Mouse (Mus musculus) embryonic stem cell, embryonic (primary cell): ENCODE data around the gene Rnh1.

Source experiments
- CTCF ChIA-PET, 4 experiments: fragments of 300-600 bp in 2 of 4; fragments of 350-600 bp in 2 of 4; sonication (Branson Sonifier 250); formaldehyde crosslinking; loops; one replicate each; lab custom pipeline; 2022; ENCODE audit warnings: inconsistent platforms in 2 of 4; lab: Charles Lee
- POLR2A ChIA-PET, 4 experiments: fragments of 300-600 bp in 2 of 4; fragments of 350-600 bp in 2 of 4; sonication (Branson Sonifier 250); formaldehyde crosslinking; loops; one replicate each; lab custom pipeline; 2022; ENCODE audit warnings: antibody characterized with exemption in 4 of 4, inconsistent platforms in 1 of 4; lab: Charles Lee

Rnh1 gene

GRCm38 (mm10) chr7:141155362-141155761 lies 17.3 kb downstream of the Rnh1 start:
- ChIA-PET CTCF (interaction anchor here in 1 of 4 experiments (1.2 kb wide), 1 partner anchor 67 kb away, joined by 3 read pairs; no protein-coding TSS in a partner anchor), POLR2A (interaction anchor here in 2 of 4 experiments (1.3 to 4.6 kb wide), 4 partner anchors 8 to 57 kb away, joined by 3 to 20 read pairs (median 4); no protein-coding TSS in a partner anchor)

GRCm38 (mm10) chr7:141148639-141149038 lies 24.0 kb downstream of the Rnh1 start:
- ChIA-PET CTCF (interaction anchor here in 3 of 4 experiments (0.6 to 2.2 kb wide), 10 partner anchors 8 to 353 kb away, joined by 3 to 8 read pairs (median 4); partner anchors contain the start of genes Ptdss2 (in 1 of the 3), Rassf7 (in 1 of the 3) and Sigirr (in 1 of the 3)), POLR2A (interaction anchor here (0.6 to 6.9 kb wide), 52 partner anchors 9 to 328 kb away, joined by 3 to 77 read pairs (median 4); partner anchors contain the start of genes Ptdss2 (in 3 of the 4), Rassf7 (in 2 of the 4), Taldo1 (in 2 of the 4) and B4galnt4 (in 1 of the 4))

- POLR2A ChIA-PET, result interaction anchor here in 3 of 4 experiments (0.6 to 6.9 kb wide), 22 partner anchors 11 to 268 kb away, joined by 3 to 77 read pairs (median 8); partner anchors contain the start of genes Ptdss2 (in 3 of the 3), Rassf7 (in 2 of the 3), Sigirr (in 2 of the 3) and B4galnt4 (in 1 of the 3)
Measured at GRCm38 (mm10) chr7:141147044-141147443, 25.6 kb downstream of the Rnh1 start.

GRCm38 (mm10) chr7:141146043-141146595 lies 26.5 kb downstream of the Rnh1 start:
- CTCF ChIA-PET, result interaction anchor here in 3 of 4 experiments (0.5 to 1.4 kb wide), 4 partner anchors 31 to 1446 kb away, joined by 3 to 5 read pairs (median 4); partner anchors contain the start of gene Odf3 (in 1 of the 3)
- POLR2A ChIA-PET, result interaction anchor here (0.6 to 6.9 kb wide), 17 partner anchors 11 to 156 kb away, joined by 3 to 77 read pairs (median 5); partner anchors contain the start of genes Ptdss2 (in 2 of the 4), Rassf7 (in 1 of the 4) and Rnh1 (in 1 of the 4)

More at GRCm38 (mm10) chr7:141147044-141147443, 25.6 kb downstream of the Rnh1 start:
- CTCF ChIA-PET, result interaction anchor here in 3 of 4 experiments (0.6 to 1.1 kb wide), 5 partner anchors 24 to 282 kb away, joined by 3 to 5 read pairs (median 3); partner anchors contain the start of gene Cend1 (in 1 of the 3)

- ChIA-PET CTCF (interaction anchor here (0.5 to 1.4 kb wide), 8 partner anchors 13 to 1445 kb away, joined by 3 to 5 read pairs (median 3); partner anchors contain the start of genes Rnh1 (in 2 of the 4) and Odf3 (in 1 of the 4)), POLR2A (interaction anchor here in 3 of 4 experiments (0.6 to 6.9 kb wide), 20 partner anchors 11 to 155 kb away, joined by 3 to 77 read pairs (median 4); partner anchors contain the start of genes Ptdss2 (in 1 of the 3), Rassf7 (in 1 of the 3), Rnh1 (in 1 of the 3) and Sigirr (in 1 of the 3))
Measured at GRCm38 (mm10) chr7:141145403-141145802, 27.3 kb downstream of the Rnh1 start.

- CTCF ChIA-PET, result interaction anchor here in 3 of 4 experiments (0.6 to 1.4 kb wide), 7 partner anchors 14 to 229 kb away, joined by 3 to 5 read pairs (median 3); partner anchors contain the start of gene Rnh1 (in 2 of the 3)
- POLR2A ChIA-PET, result interaction anchor here in 2 of 4 experiments (1.0 to 6.9 kb wide), 14 partner anchors 10 to 53 kb away, joined by 3 to 77 read pairs (median 4); partner anchors contain the start of genes Ptdss2 (in 1 of the 2), Rnh1 (in 1 of the 2) and Sigirr (in 1 of the 2)
Measured at GRCm38 (mm10) chr7:141144650-141145049, 28.0 kb downstream of the Rnh1 start.

GRCm38 (mm10) chr7:141143861-141144260 lies 28.8 kb downstream of the Rnh1 start:
- CTCF ChIA-PET, result interaction anchor here in 3 of 4 experiments (0.6 to 1.9 kb wide), 8 partner anchors 9 to 79 kb away, joined by 3 to 9 read pairs (median 4); partner anchors contain the start of genes Hras (in 1 of the 3) and Lrrc56 (in 1 of the 3)
- POLR2A ChIA-PET, result interaction anchor here in 3 of 4 experiments (0.6 to 1.8 kb wide), 13 partner anchors 9 to 211 kb away, joined by 3 to 7 read pairs (median 4); partner anchors contain the start of genes Ptdss2 (in 2 of the 3), Deaf1 (in 1 of the 3), Rnh1 (in 1 of the 3) and Tmem80 (in 1 of the 3)

GRCm38 (mm10) chr7:141143112-141143511 lies 29.5 kb downstream of the Rnh1 start:
- ChIA-PET POLR2A (interaction anchor here in 3 of 4 experiments (0.8 to 1.8 kb wide), 17 partner anchors 8 to 81 kb away, joined by 3 to 7 read pairs (median 4); partner anchors contain the start of genes Ptdss2 (in 2 of the 3), Ano9 (in 1 of the 3), Rnh1 (in 1 of the 3) and Sigirr (in 1 of the 3)), CTCF (interaction anchor here (0.6 to 1.9 kb wide), 13 partner anchors 8 to 78 kb away, joined by 3 to 9 read pairs (median 3); partner anchors contain the start of genes Ano9 (in 1 of the 4), Hras (in 1 of the 4), Lrrc56 (in 1 of the 4) and Ptdss2 (in 1 of the 4))

- ChIA-PET POLR2A (interaction anchor here in 2 of 4 experiments (0.6 to 0.7 kb wide), 2 partner anchors 399 to 1447 kb away, joined by 3 to 5 read pairs; no protein-coding TSS in a partner anchor), CTCF (no interaction called here)
Measured at GRCm38 (mm10) chr7:141141326-141141725, 31.3 kb downstream of the Rnh1 start.

- CTCF ChIA-PET, result interaction anchor here in 2 of 4 experiments (0.6 to 1.4 kb wide), 2 partner anchors 9 to 14 kb away, joined by 4 to 5 read pairs; no protein-coding TSS in a partner anchor
- POLR2A ChIA-PET, result interaction anchor here in 3 of 4 experiments (0.6 to 7.3 kb wide), 15 partner anchors 9 to 223 kb away, joined by 3 to 39 read pairs (median 4); partner anchors contain the start of gene Ptdss2 (in 2 of the 3)
Measured at GRCm38 (mm10) chr7:141131904-141132755, 40.5 kb downstream of the Rnh1 start.

GRCm38 (mm10) chr7:141131024-141131820 lies 41.4 kb downstream of the Rnh1 start:
- CTCF ChIA-PET, result interaction anchor here in 1 of 4 experiments (1.4 kb wide), 1 partner anchor 8 kb away, joined by 4 read pairs; no protein-coding TSS in a partner anchor
- POLR2A ChIA-PET, result interaction anchor here in 3 of 4 experiments (0.6 to 7.3 kb wide), 13 partner anchors 8 to 224 kb away, joined by 3 to 39 read pairs (median 3); partner anchors contain the start of gene Ptdss2 (in 2 of the 3)

- ChIA-PET POLR2A (interaction anchor here (0.6 to 5.2 kb wide), 111 partner anchors 8 to 1934 kb away, joined by 3 to 67 read pairs (median 5); partner anchors contain the start of genes Hras (in 3 of the 4), Lrrc56 (in 3 of the 4), Rassf7 (in 3 of the 4) and Sigirr (in 3 of the 4)), CTCF (interaction anchor here in 3 of 4 experiments (0.6 to 2.4 kb wide), 26 partner anchors 8 to 1536 kb away, joined by 3 to 9 read pairs (median 4); partner anchors contain the start of genes Hras (in 1 of the 3), Lrrc56 (in 1 of the 3) and Sigirr (in 1 of the 3))
Measured at GRCm38 (mm10) chr7:141123517-141123856, 49.2 kb downstream of the Rnh1 start.

GRCm38 (mm10) chr7:141122689-141123516 lies 49.8 kb downstream of the Rnh1 start:
- CTCF ChIA-PET, result interaction anchor here in 3 of 4 experiments (0.6 to 2.4 kb wide), 30 partner anchors 8 to 1535 kb away, joined by 3 to 9 read pairs (median 4); partner anchors contain the start of genes Hras (in 1 of the 3), Lrrc56 (in 1 of the 3) and Sigirr (in 1 of the 3)

GRCm38 (mm10) chr7:141122245-141122644 lies 50.4 kb downstream of the Rnh1 start, which contains the start of gene Ptdss2:
Ptdss2 (plus strand) TSS chr7:141122382.
- ChIA-PET CTCF (interaction anchor here in 3 of 4 experiments (0.7 to 2.4 kb wide), 20 partner anchors 9 to 301 kb away, joined by 3 to 9 read pairs (median 4); partner anchors contain the start of genes Hras (in 1 of the 3), Lrrc56 (in 1 of the 3) and Sigirr (in 1 of the 3)), POLR2A (interaction anchor here (0.6 to 5.2 kb wide), 105 partner anchors 9 to 1399 kb away, joined by 3 to 67 read pairs (median 5); partner anchors contain the start of genes Rassf7 (in 3 of the 4), Hras (in 2 of the 4), Lrrc56 (in 2 of the 4) and Phrf1 (in 2 of the 4))

More at GRCm38 (mm10) chr7:141122689-141123516, 49.8 kb downstream of the Rnh1 start:
- POLR2A ChIA-PET, result interaction anchor here (0.6 to 5.2 kb wide), 138 partner anchors 8 to 1934 kb away, joined by 3 to 67 read pairs (median 5); partner anchors contain the start of genes Hras (in 3 of the 4), Lrrc56 (in 3 of the 4), Rassf7 (in 3 of the 4) and Sigirr (in 3 of the 4)
